Mouse (Mus musculus) liver, postnatal 0 days (tissue): ENCODE measurements at regions not wholly inside any gene's neighbourhood (a gene's known extent, or its start where the extent isn't known, plus 50 kb on each side); places are given as distances from the start of the nearest gene placed in this dataset.

ENCODE experiments used
- ATAC-seq: fragments of 200-750 bp; cut with Nextera tagmentation; 2 replicates; pipeline ENCODE4 v1.8.0; 2017; ENCODE audit warnings: mild to moderate bottlenecking, moderate library complexity
- DNase-seq: peaks from one replicate; pipeline ENCODE4 v3.0.0-alpha.2; 2016
- H3K27ac ChIP-seq: fragments of 300-500 bp; sonication (generic); 2 replicates; pipeline ENCODE4 v1.5.1; 2014; ENCODE audit warnings: antibody characterized with exemption, moderate library complexity, mild to moderate bottlenecking, low read depth
- H3K27me3 ChIP-seq: fragments of 300-500 bp; sonication (generic); 2 replicates; pipeline ENCODE4 v1.6.1; 2014; ENCODE audit warnings: low read length, control low read depth, mixed read lengths; ENCODE audit not compliant: insufficient read depth
- H3K36me3 ChIP-seq: fragments of 300-500 bp; sonication (generic); replicated peaks from 2 replicates; pipeline ENCODE4 v1.6.1; 2014; ENCODE audit warnings: mild to moderate bottlenecking, control low read depth, low read length, moderate library complexity, mixed read lengths; ENCODE audit not compliant: insufficient read depth
- H3K4me1 ChIP-seq: fragments of 300-500 bp; sonication (generic); 2 replicates; pipeline ENCODE4 v1.6.1; 2014; ENCODE audit warnings: antibody characterized with exemption, mild to moderate bottlenecking, control low read depth; ENCODE audit not compliant: insufficient read depth
- H3K4me2 ChIP-seq: fragments of 300-500 bp; sonication (generic); 2 replicates; pipeline ENCODE4 v1.6.1; 2014; ENCODE audit warnings: low read depth, mild to moderate bottlenecking, low read length, moderate library complexity, mixed read lengths
- H3K4me3 ChIP-seq: fragments of 300-500 bp; sonication (generic); 2 replicates; pipeline ENCODE4 v1.5.1; 2014; ENCODE audit warnings: low read depth, low read length
- H3K9ac ChIP-seq: fragments of 300-500 bp; sonication (generic); replicated peaks from 2 replicates; pipeline ENCODE4 v1.6.1; 2014; ENCODE audit warnings: mild to moderate bottlenecking, moderate library complexity
- H3K9me3 ChIP-seq: fragments of 300-500 bp; sonication (generic); 2 replicates; pipeline ENCODE4 v1.6.1; 2016; ENCODE audit warnings: mild to moderate bottlenecking, control low read depth, low read length, mixed read lengths
- CTCF ChIP-seq: sonication (generic); IDR thresholded peaks from 2 replicates; pipeline ENCODE4 v1.5.1; 2016; ENCODE audit warnings: antibody characterized with exemption, low read depth
- EP300 ChIP-seq: IDR thresholded peaks from 2 replicates; pipeline ENCODE4 v1.6.1; 2016; ENCODE audit warnings: antibody characterized with exemption, low read depth, mild to moderate bottlenecking
- WGBS: fragments of 180-500 bp; shearing (Covaris S2); extraction: QIAGEN DNeasy Blood & Tissue Kit; methylation state at CpG from one replicate; pipeline ENCODE4 v1.1.7; 2014; ENCODE audit not compliant: insufficient replicate concordance; 5-methylcytosine and 5-hydroxymethylcytosine counted together

DNA sequence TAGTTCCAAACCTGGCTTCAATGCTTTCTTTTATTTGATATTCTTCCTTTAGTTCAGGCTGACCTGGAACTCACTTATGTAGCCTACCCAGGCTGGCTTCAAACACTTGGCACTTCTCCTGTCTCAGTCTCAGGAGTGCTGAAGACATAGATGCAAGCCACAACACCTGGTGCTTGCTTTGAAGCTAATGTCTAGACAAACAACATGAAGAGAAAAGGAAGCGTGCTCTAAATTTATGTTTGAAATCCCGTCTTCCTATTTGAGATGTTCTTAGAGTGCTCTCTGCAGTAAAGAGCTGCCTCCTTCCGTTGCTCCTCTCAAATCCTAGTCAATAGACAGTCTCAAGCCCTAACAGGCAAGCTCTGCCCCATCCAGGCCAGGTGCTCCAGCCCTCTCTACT lies 68.5 kb downstream of the Enc1 start:
- Histone ChIP-seq H3K9me3 (no peaks in the 10 kb centered on the region), H3K27ac (no peak overlapping the region), H3K4me2 (no peak overlapping the region), H3K4me3 (no peak overlapping the region), H3K27me3 (no peaks in the 10 kb centered on the region), H3K36me3 (no peaks in the 10 kb centered on the region), H3K4me1 (peaks cover 22% of the 10 kb centered on the region), H3K9ac (no peak overlapping the region)
- TF ChIP-seq CTCF = no peak
- no peak for TF ChIP-seq EP300
- no peak for DNase-seq
- ATAC-seq = no peak
- 71% methylated on average over 3 of the region's 3 CpGs for WGBS

DNA sequence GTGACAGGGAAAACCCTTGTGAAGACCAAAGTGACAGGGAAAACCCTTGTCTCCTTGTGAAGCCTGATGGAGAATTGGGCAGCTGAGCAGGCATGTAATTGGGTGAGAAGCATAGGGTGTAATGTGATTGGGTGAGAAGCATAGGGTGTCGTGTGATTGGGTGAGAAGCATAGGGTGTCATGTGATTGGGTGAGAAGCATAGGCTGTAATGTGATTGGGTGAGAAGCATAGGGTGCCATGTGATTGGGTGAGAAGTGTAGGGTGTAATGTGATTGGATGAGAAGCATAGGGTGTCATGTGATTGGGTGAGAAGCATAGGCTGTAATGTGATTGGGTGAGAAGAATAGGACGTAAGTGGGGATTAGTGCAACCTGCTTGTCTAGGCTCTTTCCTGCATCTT lies 67.5 kb downstream of the Enc1 start:
- ATAC-seq = no peak
- TF ChIP-seq CTCF = no peak
- TF ChIP-seq EP300 = no peak
- Histone ChIP-seq H3K9me3 (no peaks in the 10 kb centered on the region), H3K4me1 (peaks cover 22% of the 10 kb centered on the region), H3K27ac (no peak overlapping the region), H3K36me3 (no peaks in the 10 kb centered on the region), H3K9ac (no peak overlapping the region), H3K4me2 (no peak overlapping the region), H3K4me3 (no peak overlapping the region), H3K27me3 (no peaks in the 10 kb centered on the region)
- no peak for DNase-seq
- 81% methylated on average over 2 of the region's 2 CpGs for WGBS
